Mouse (Mus musculus) neural tube, embryonic 12.5 days (tissue): ENCODE data around the gene Pld3. TPM values are rescaled to one million over a fixed set of nuclear protein-coding genes. Genes with fewer than 3 reads are reported as not detected.

Source experiments
- ATAC-seq: fragments of 200-750 bp; cut with Nextera tagmentation; 2 replicates; pipeline ENCODE4 v1.8.0; 2017; ENCODE audit warnings: low read depth, mild to moderate bottlenecking, moderate TSS enrichment, moderate library complexity; ENCODE audit not compliant: low FRiP score
- H3K27ac ChIP-seq: fragments of 300-500 bp; sonication (generic); 2 replicates; pipeline ENCODE4 v1.5.1; 2016
- H3K27me3 ChIP-seq: fragments of 300-500 bp; sonication (generic); replicated peaks from 2 replicates; pipeline ENCODE4 v1.6.1; 2016; ENCODE audit warnings: mild to moderate bottlenecking
- H3K36me3 ChIP-seq: fragments of 300-500 bp; sonication (generic); 2 replicates; pipeline ENCODE4 v1.6.1; 2016; ENCODE audit warnings: mild to moderate bottlenecking
- H3K4me1 ChIP-seq: fragments of 300-500 bp; sonication (generic); 2 replicates; pipeline ENCODE4 v1.6.1; 2016
- H3K4me2 ChIP-seq: fragments of 300-500 bp; sonication (generic); replicated peaks from 2 replicates; pipeline ENCODE4 v1.6.1; 2016; ENCODE audit warnings: mild to moderate bottlenecking
- H3K4me3 ChIP-seq: fragments of 300-500 bp; sonication (generic); 2 replicates; pipeline ENCODE4 v1.5.1; 2016
- H3K9ac ChIP-seq: fragments of 300-500 bp; sonication (generic); 2 replicates; pipeline ENCODE4 v1.6.1; 2016; ENCODE audit warnings: mild to moderate bottlenecking
- H3K9me3 ChIP-seq: fragments of 300-500 bp; sonication (generic); 2 replicates; pipeline ENCODE4 v1.6.1; 2016; ENCODE audit warnings: mild to moderate bottlenecking
- WGBS: fragments of 180-500 bp; shearing (Covaris S2); methylation state at CpG from one replicate; pipeline ENCODE4 v1.1.7; 2016; 5-methylcytosine and 5-hydroxymethylcytosine counted together
- polyA plus RNA-seq: library from polyadenylated mRNA; unstranded; fragments of >200 nt; fragmentation: Nextera tagmentation; extraction: Ambion mirVana; gene quantifications from 2 replicates; pipeline ENCODE4 v1.2.1, GENCODE M21; 2016

Gene Pld3
- polyA plus RNA-seq, 1 experiment from 2014 or later: 91.3 TPM

- H3K36me3 ChIP-seq: peaks cover 10% of the 10 kb centered on the region; the same call in 1 of the 2 replicates
- no peak overlapping the region for H3K4me3 ChIP-seq
- no peak overlapping the region for H3K9ac ChIP-seq
- WGBS: 91% methylated on average over 2 of the region's 2 CpGs
- no peak overlapping the region for H3K4me2 ChIP-seq
- no peak overlapping the region for H3K27ac ChIP-seq
- ATAC-seq: no peak
- H3K9me3 ChIP-seq: no peaks in the 10 kb centered on the region
- H3K4me1 ChIP-seq: peaks cover 3% of the 10 kb centered on the region
- no peaks in the 10 kb centered on the region for H3K27me3 ChIP-seq
These were observed 34.7 kb upstream of the Pld3 start for GRCm38 (mm10) chr7:27587741-27588140.

GRCm38 (mm10) chr7:27586861-27587260, 33.8 kb upstream of the Pld3 start:
- Histone ChIP-seq H3K27ac (no peak overlapping the region), H3K4me2 (no peak overlapping the region), H3K9me3 (no peaks in the 10 kb centered on the region), H3K27me3 (no peaks in the 10 kb centered on the region), H3K36me3 (peaks cover 18% of the 10 kb centered on the region), H3K9ac (no peak overlapping the region), H3K4me3 (no peak overlapping the region), H3K4me1 (no peaks in the 10 kb centered on the region)
- 81% methylated on average over 2 of the region's 2 CpGs for WGBS
- no peak for ATAC-seq

- H3K9ac ChIP-seq: no peak overlapping the region
- no peak overlapping the region for H3K4me2 ChIP-seq
- no peaks in the 10 kb centered on the region for H3K27me3 ChIP-seq
- H3K4me1 ChIP-seq: no peaks in the 10 kb centered on the region
- H3K27ac ChIP-seq: no peak overlapping the region
- H3K4me3 ChIP-seq: no peak overlapping the region
- ATAC-seq: no peak
- no peaks in the 10 kb centered on the region for H3K9me3 ChIP-seq
- WGBS: 93% methylated on average over 14 of the region's 14 CpGs
- peaks cover 74% of the 10 kb centered on the region for H3K36me3 ChIP-seq
These were observed 27.6 kb upstream of the Pld3 start for GRCm38 (mm10) chr7:27580380-27581174.

GRCm38 (mm10) chr7:27578465-27578864, 25.4 kb upstream of the Pld3 start:
- 89% methylated on average over 7 of the region's 7 CpGs for WGBS
- peaks cover 90% of the 10 kb centered on the region for H3K36me3 ChIP-seq
- no peak overlapping the region for H3K9ac ChIP-seq
- H3K4me3 ChIP-seq: no peak overlapping the region
- no peak overlapping the region for H3K4me2 ChIP-seq
- no peak overlapping the region for H3K27ac ChIP-seq
- no peak for ATAC-seq
- no peaks in the 10 kb centered on the region for H3K9me3 ChIP-seq
- no peaks in the 10 kb centered on the region for H3K27me3 ChIP-seq
- no peaks in the 10 kb centered on the region for H3K4me1 ChIP-seq

- Histone ChIP-seq H3K4me1 (no peaks in the 10 kb centered on the region), H3K36me3 (peaks cover 84% of the 10 kb centered on the region), H3K27me3 (no peaks in the 10 kb centered on the region), H3K9me3 (no peaks in the 10 kb centered on the region), H3K4me3 (no peak overlapping the region), H3K9ac (no peak overlapping the region), H3K27ac (no peak overlapping the region), H3K4me2 (no peak overlapping the region)
- 96% methylated on average over 6 of the region's 6 CpGs for WGBS
- no peak for ATAC-seq
These were observed 24.6 kb upstream of the Pld3 start for GRCm38 (mm10) chr7:27577589-27577988.

GRCm38 (mm10) chr7:27576914-27577313, 23.9 kb upstream of the Pld3 start:
- Histone ChIP-seq H3K27ac (no peak overlapping the region), H3K36me3 (peaks cover 84% of the 10 kb centered on the region), H3K4me1 (no peaks in the 10 kb centered on the region), H3K27me3 (no peaks in the 10 kb centered on the region), H3K9me3 (no peaks in the 10 kb centered on the region), H3K9ac (no peak overlapping the region), H3K4me3 (no peak overlapping the region), H3K4me2 (no peak overlapping the region)
- no peak for ATAC-seq
- WGBS: 67% methylated on average over 6 of the region's 6 CpGs

- peaks cover 76% of the 10 kb centered on the region for H3K36me3 ChIP-seq
- H3K27ac ChIP-seq: no peak overlapping the region
- H3K4me2 ChIP-seq: no peak overlapping the region
- ATAC-seq: no peak
- no peaks in the 10 kb centered on the region for H3K4me1 ChIP-seq
- no peaks in the 10 kb centered on the region for H3K9me3 ChIP-seq
- WGBS: 92% methylated on average over 14 of the region's 14 CpGs
- no peaks in the 10 kb centered on the region for H3K27me3 ChIP-seq
- H3K9ac ChIP-seq: no peak overlapping the region
- H3K4me3 ChIP-seq: no peak overlapping the region
These were observed 21.3 kb upstream of the Pld3 start for GRCm38 (mm10) chr7:27574124-27574880.

- no peak overlapping the region for H3K4me2 ChIP-seq
- 93% methylated on average over 4 of the region's 4 CpGs for WGBS
- H3K9me3 ChIP-seq: no peaks in the 10 kb centered on the region
- peaks cover 77% of the 10 kb centered on the region for H3K36me3 ChIP-seq
- H3K4me1 ChIP-seq: no peaks in the 10 kb centered on the region
- H3K27me3 ChIP-seq: no peaks in the 10 kb centered on the region
- ATAC-seq: no peak
- no peak overlapping the region for H3K4me3 ChIP-seq
- H3K9ac ChIP-seq: no peak overlapping the region
- no peak overlapping the region for H3K27ac ChIP-seq
These were observed 19.1 kb upstream of the Pld3 start for GRCm38 (mm10) chr7:27572133-27572532.

- Histone ChIP-seq H3K9ac (no peak overlapping the region), H3K36me3 (peaks cover 70% of the 10 kb centered on the region), H3K9me3 (no peaks in the 10 kb centered on the region), H3K27ac (no peak overlapping the region), H3K4me1 (no peaks in the 10 kb centered on the region), H3K27me3 (no peaks in the 10 kb centered on the region), H3K4me3 (no peak overlapping the region), H3K4me2 (no peak overlapping the region)
- 89% methylated on average over 5 of the region's 5 CpGs for WGBS
- ATAC-seq: no peak
These were observed 16.7 kb upstream of the Pld3 start for GRCm38 (mm10) chr7:27569580-27570224.

- H3K9me3 ChIP-seq: no peaks in the 10 kb centered on the region
- no peak overlapping the region for H3K9ac ChIP-seq
- H3K27ac ChIP-seq: no peak overlapping the region
- peaks cover 67% of the 10 kb centered on the region for H3K36me3 ChIP-seq
- H3K4me2 ChIP-seq: no peak overlapping the region
- no peak for ATAC-seq
- no peaks in the 10 kb centered on the region for H3K4me1 ChIP-seq
- H3K4me3 ChIP-seq: no peak overlapping the region
- no peaks in the 10 kb centered on the region for H3K27me3 ChIP-seq
- 95% methylated on average over 1 of the region's 1 CpGs for WGBS
These were observed 8.0 kb upstream of the Pld3 start for GRCm38 (mm10) chr7:27560978-27561377.

- H3K4me3 ChIP-seq: no peak overlapping the region
- H3K9me3 ChIP-seq: no peaks in the 10 kb centered on the region
- no peak overlapping the region for H3K27ac ChIP-seq
- H3K4me2 ChIP-seq: no peak overlapping the region
- H3K36me3 ChIP-seq: peaks cover 64% of the 10 kb centered on the region
- H3K9ac ChIP-seq: no peak overlapping the region
- 79% methylated on average over 8 of the region's 8 CpGs for WGBS
- ATAC-seq: no peak
- H3K4me1 ChIP-seq: no peaks in the 10 kb centered on the region
- H3K27me3 ChIP-seq: no peaks in the 10 kb centered on the region
These were observed 7.4 kb upstream of the Pld3 start for GRCm38 (mm10) chr7:27560291-27560887.

GRCm38 (mm10) chr7:27552070-27552469, 948 bp downstream of the Pld3 start:
- H3K27me3 ChIP-seq: no peaks in the 10 kb centered on the region
- ATAC-seq: no peak
- peak overlapping the region; percentile 22; the same call in 1 of the 2 replicates for H3K9ac ChIP-seq
- no peak overlapping the region for H3K27ac ChIP-seq
- peaks cover 10% of the 10 kb centered on the region; the same call in 1 of the 2 replicates for H3K36me3 ChIP-seq
- peaks cover 11% of the 10 kb centered on the region for H3K4me1 ChIP-seq
- WGBS: 61% methylated on average over 5 of the region's 5 CpGs
- peak overlapping the region; percentile 84 for H3K4me2 ChIP-seq
- peak overlapping the region; percentile 70; the same call in 1 of the 2 replicates for H3K4me3 ChIP-seq
- H3K9me3 ChIP-seq: no peaks in the 10 kb centered on the region
